Mouse (Mus musculus) 3134 (cell line): ENCODE results near the gene Rpp14.
A peak's percentile ranks its signal among the peaks of the same experiment; 100 is the strongest.
"Not testable (repeated sequence)": the region's sequence is repeated elsewhere in the genome, so short reads cannot be mapped to it uniquely, and the experiment has no call there.

ENCODE experiments used
- DNase-seq: peaks from one replicate; pipeline ENCODE4 v3.0.0-alpha.2; 2011; ENCODE audit warnings: low spot score; ENCODE audit not compliant: insufficient read length; ENCODE audit errors: extremely low read depth

The Rpp14 gene

DNA sequence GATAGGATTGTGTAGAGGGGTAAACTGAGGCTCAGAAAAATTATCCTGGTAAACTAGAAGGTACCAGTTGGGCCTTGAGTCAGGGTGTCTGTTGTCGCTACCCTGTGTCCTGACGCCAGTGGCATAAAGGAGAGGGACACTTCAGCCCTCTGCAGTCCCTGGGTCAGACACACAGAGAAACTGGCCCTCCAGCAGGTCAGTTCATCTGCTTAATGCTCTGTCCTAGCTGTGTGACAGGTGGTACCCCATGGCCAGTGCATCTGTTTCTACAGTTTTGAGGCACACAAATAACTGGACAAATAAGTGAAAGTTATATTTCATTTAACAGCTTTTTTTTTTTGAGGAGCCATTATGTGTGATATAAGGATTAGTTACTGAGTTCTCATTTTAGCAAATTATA is 33.4 kb downstream of the Rpp14 start:
- DNase-seq: no peak

DNA sequence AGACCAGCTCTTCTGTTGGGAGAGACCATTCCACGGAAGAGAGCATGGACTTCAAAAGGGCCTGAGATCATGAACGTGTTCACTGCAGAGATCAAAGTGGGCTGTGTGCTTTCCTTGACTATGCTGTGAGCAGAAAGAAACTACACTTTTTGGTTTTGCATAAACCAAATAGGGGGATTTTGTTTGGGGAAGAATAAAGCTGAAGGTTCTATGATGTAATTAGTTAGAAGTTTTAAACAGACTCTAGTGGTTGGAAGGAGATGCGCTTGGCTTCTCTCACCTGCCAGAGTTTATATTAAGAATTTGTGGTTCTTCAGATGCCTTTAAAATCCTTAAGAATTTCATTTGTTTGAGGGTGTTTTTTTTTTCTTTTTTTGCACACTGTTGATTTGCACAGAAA is 34.1 kb downstream of the Rpp14 start:
- DNase-seq: no peak

DNA sequence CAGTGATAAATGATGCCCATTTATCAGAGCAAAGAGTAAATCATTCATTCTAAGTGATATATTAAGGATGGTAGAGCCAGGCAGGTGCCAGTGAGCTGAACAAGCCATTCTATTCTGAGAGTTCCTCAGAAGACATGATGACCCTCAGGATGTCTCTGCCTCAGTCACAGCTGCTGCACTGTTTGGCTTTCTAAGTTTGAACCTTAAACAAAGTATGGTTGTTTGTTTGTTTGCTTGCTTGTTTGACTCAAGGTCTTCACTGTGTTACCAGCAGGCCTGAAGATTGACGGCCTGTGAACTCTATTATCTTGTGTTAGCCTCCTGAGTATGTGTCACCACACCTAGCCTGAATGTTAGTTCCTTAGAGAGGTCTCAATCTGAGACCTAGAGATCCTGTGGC is 34.6 kb downstream of the Rpp14 start:
- no peak for DNase-seq

DNA sequence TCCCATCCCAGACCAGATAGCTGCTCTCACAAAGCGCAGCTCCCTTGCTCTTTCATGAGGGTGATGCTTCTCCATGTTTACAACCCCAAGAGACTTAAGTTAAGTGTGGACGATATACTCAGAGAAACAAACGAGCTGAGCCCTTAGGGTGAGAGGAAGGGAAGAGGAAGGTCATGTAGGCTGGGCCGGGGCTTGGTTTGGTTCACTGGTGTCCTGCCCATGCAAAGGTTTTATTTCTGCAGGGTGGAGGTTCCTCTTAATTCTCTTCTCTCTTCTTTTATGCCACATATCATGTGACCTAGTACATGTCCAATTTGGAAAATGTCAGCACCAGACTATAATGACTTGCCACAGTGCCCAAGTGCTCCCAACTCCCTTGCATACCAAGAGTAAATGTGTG is 35.6 kb downstream of the Rpp14 start:
- no peak for DNase-seq

DNA sequence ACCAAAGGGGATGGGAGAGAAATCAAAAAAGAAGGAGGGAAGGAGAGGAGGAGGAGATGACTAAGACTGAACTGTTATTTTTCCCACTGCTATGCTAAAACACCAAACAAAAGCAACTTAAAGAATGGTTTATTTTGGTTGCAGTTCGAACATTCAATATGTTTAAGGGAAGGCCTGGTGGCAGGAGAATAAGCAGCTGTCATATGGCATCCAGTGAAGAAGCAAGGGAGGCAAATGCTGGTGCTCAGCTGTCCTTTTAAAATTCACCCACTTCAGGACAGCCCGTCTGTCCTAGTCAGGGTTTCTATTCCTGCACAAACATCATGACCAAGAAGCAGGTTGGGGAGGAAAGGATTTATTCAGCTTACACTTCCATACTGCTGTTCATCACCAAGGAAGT is 37.2 kb downstream of the Rpp14 start:
- no peak for DNase-seq

DNA sequence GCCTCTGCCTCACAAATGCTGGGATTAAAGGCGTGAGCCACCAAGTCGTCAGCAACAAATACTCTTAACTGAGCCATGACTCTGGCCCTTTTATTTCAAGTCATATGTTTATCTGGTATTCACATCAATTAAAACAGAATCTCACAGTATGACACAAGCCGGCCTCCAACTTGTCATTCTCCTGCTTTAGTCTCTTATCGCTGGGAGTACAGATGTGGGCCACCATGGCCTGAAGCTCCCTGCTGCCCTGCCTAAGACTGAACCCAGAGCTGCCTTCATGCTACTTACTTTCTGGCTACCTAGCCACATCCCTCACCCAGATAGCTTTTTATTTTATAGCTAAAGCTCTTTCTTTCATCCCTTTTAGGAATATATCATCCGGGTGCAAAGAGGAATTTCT is 39.3 kb downstream of the Rpp14 start:
- DNase-seq: no peak

DNA sequence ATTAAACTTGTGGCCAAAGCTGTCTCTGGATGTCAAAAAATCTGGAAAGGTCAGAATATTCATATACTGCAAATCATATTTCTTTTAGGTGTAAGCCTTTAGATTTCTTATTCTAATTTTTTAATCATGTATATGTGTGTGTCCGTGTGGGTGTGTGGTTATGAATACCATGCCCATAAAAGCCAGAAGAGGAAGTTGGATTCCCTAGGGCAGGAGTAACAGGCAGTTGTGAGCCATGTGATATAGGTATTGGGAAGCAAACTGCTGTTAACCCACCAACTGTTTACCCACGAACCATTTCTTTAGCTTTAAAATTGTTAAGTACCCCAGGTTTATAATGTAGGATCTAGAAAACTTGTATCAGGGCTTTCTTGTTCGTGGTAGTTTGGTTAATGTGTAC is 39.7 kb downstream of the Rpp14 start:
- no peak for DNase-seq

DNA sequence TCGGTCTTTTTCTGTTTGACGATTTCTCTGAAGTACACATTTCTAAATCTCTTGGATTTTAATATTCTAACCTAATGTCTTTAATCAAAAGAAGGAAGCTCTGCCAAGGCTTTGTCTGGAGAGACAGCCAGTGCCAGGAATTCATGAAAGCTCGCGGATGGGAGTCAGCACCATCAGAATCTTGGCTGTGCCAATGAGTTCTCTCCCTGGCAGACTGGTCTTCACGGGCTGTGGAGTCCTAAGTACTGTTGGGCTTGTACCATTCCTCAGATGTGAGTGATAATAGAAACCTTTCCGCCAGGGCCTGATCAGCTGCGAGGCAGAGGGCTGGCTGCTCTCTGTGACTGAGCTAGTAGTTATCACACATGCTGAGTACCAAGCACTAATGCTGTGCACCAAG is 43.0 kb downstream of the Rpp14 start:
- no peak for DNase-seq

DNA sequence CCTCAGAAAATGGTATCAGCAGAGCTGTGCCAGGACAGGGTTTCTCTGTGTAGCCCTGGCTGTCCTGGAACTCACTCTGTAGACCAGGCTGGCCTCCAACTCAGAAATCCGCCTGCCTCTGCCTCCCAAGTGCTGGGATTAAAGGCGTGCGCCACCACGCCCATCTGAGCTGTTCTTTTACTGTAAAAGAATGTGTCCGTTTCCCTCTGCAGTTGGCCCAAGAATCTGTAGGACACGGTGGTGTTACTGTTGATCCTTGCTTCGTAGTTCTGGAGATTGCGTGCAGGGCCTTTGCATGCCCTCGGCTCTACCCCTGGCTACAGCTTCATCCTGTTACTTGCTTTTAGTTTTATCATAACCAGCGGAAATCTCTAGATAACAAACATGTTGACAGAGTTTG is 43.4 kb downstream of the Rpp14 start:
- DNase-seq: not testable (repeated sequence)

DNA sequence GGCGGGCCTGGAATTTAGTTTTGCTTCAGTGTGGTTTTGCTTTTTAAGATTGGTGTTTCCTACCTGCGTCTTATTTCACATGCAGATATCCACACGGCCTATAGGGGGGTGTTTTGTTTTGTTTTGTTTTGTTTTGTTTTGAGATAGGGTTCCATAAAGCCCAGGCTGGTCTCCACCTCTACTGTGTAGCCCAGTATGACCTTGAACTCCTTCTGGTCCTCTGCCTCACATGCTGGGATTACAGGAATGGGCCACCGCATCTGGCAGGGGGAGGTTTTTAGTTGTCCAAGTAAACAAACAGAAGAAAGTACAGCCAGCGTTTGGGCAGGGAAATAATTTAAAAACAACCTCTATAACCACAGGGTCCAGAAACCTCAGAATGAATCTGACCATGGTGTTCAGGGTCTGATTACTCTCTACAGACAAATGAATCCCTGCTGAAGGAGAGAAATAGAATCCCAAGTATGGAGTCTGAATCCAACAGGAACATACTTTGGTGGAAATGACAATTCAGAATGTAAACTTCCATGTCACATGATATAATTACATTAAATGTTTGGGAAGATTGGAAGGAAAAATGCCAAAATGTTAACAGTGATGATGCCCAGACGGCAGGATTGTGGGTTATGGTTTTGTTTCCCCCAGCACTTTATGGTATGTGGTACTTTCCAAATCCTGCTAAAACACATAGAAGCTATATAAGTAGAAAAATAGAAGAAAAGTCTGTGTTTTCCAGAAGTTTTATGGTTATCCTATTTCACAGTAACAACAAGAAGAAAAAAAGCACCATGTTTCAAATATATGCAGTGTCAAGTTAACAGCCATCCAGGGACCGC is 44.1 kb downstream of the Rpp14 start:
- DNase-seq: no peak

DNA sequence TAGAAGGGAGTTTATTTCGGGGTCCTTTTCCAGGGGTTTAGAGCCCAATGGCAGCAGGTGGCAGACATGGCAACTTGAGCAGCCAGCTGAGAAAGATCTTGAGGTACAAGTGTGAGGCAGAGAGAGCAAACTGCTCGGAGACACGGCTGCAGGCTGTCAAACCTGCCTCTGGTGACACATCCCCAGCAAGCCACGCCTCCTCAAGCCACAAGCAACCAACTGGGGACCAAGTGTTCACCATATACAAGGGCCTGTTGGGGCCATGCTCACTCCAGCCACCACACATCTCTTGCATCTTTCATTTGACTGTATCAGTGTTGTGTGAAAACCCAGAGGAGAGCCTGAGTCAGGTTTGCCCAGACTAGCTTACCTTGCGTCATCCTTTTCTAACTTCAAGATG is 47.8 kb downstream of the Rpp14 start:
- no peak for DNase-seq

DNA sequence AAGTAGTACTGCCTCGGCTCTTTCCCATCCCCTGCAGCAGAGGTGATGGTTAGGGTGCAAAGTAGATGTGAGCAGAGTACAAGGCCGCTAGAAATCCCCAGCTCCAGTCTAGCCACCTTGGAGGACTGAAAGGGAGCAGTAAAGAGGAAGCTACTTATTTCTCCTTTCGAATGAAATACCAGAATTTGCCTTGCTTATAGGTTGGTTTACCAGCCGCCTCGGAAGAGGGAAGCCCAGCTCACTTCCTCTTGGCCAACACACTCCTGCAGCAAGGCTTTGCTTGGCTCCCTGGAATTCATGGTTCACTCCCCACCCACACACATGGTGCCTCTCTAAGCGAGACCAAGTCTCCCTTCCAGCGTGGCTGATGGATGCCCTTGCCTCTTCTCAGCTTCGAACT is 52.6 kb downstream of the Rpp14 start:
- no peak for DNase-seq

DNA sequence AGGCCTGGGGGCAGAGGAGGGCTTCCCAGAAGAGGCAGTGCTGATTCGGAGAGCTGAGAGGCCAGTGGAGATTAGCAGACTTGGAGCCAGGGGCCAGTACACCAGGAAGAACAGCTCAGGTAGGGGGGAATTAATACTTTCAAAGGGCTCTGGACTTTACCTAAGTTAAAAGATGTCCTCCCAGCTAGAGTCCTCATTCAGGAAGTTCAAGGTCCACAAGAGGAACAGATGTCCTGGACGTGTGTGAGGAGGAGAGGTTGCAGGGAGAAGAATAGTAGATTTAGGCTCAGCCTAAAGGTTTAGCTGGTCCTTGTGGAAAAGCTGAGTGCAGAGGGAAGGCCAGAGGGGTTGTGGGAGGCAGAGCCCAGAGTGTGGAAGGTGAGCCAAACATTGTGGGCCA is 54.1 kb downstream of the Rpp14 start:
- DNase-seq: no peak

DNA sequence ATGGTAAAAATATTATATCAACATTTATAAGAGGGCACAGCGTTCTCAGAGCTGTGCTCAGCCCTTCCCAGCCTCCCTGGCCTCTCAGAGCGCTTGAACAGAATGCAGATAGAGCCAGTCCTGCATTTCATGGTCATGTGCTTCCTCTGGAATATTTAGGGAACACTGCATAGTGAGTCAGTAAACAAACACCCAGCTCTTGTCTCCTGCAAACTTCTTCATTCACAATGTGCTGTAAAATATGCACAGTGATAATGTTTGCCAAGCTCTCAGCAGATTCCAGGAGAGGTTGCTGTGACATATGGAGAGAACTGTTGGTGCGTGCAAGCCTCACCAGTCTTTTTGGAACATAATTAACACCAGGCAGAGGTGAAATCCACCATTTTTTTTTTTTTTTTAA is 55.0 kb downstream of the Rpp14 start:
- peak; percentile 23 for DNase-seq

DNA sequence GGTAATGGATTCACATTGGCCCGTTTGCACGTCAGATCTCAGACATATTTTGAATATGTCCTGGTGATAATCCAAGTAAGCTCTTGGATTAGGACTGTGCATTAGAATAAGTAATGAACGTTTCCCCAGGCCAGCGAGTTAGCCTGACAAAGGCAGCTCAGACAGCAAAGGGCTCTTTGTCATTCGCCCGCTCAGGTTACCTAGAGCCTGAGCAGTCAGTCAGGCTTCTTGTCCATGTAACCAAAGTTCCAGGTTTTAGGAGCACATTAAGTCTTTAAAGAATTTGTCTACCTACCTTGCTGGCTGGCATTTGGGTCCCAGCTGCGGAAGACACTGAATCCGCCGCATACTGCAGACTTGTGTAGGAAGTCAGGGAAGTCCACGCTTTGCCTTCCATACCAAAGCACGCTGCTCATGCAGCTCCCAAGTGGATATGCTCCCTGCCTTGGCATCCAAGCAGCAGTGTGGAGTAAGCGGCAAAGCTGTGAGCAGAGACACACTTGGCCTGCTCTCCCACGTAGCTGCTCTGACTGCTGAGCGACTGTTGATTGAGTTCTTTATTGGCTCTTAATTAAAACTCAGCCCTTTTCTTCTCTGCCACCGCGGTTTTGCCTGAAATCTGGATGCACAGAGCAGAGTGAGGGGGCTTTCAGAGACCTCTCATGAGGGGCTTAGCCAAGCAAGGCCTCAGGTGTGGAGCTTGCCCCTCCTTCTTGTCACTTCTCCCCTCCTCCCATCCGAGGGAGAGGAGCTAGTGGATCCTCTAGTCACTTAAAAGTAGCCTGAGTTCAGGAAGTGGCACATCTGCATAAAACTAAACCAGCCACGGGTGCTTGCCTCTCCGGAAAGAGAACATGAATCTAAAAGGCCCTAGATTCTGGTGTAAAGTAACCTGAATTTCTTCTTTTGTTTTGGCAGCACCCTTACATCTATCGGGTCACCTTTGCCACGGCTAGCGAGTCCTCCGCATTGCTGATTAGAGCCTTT is 59.9 kb downstream of the Rpp14 start:
- DNase-seq: no peak

DNA sequence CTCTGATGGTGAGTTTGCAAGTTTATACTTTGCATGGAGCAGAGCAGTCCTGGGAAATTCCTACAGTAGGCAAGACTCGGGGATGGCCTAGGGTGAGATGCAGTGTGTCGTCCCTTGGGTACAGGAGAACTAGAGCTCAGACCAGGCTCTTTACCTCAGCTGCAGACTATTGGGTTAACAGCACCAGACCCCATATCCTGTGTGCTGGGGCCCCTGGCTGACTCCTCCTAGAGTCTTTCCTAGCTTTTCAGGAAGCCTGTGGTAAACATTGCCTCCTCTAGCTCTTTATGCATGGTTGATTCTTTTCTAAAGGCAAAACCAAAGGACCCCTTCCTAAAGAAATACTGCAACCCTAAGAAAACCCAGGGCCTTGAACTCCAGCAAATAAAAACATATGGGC is 61.0 kb downstream of the Rpp14 start:
- no peak for DNase-seq
